Mouse (Mus musculus): Measurements from ENCODE around the gene Gpr35.

DNA sequence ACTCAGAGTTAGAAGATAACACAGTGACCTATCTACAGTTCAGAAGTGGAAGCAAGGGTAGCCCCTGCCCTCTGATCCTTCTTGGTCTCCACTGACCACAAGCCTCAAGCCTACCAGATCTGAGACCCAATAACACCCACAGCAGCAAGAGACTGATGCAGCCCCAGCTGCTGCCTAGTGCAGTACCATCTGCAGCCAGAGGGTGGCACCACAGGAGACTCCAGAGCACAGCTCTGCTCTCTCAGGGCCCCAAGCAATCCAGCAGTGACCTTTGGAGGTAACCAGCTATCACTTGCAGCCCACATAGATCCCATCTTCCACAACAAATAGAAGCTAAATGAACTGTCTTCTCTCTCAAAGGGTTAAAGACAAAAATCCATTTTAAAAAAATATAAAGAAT lies 63.8 kb downstream of the Gpr35 start:
- TF ChIP-seq CTCF (conservative IDR thresholded peaks at IDR 0.05; ENCODE audit: insufficient read depth, insufficient read length, low read depth, low read length) (peak; percentile 85), POLR2A (IDR thresholded peaks at IDR 0.05; ENCODE audit: low read depth, low read length) (no peak)
